Mouse (Mus musculus) CD8-positive naive resting alpha-beta T cell, adult 2 months (primary cell): Measurements from ENCODE around the gene Cldn8.

ENCODE experiments used
- DNase-seq, 2 experiments: peaks; one replicate each; pipeline ENCODE4 v3.0.0; 2022; ENCODE audit warnings: low read depth in 2 of 2, low spot score in 2 of 2

Gene Cldn8

DNA sequence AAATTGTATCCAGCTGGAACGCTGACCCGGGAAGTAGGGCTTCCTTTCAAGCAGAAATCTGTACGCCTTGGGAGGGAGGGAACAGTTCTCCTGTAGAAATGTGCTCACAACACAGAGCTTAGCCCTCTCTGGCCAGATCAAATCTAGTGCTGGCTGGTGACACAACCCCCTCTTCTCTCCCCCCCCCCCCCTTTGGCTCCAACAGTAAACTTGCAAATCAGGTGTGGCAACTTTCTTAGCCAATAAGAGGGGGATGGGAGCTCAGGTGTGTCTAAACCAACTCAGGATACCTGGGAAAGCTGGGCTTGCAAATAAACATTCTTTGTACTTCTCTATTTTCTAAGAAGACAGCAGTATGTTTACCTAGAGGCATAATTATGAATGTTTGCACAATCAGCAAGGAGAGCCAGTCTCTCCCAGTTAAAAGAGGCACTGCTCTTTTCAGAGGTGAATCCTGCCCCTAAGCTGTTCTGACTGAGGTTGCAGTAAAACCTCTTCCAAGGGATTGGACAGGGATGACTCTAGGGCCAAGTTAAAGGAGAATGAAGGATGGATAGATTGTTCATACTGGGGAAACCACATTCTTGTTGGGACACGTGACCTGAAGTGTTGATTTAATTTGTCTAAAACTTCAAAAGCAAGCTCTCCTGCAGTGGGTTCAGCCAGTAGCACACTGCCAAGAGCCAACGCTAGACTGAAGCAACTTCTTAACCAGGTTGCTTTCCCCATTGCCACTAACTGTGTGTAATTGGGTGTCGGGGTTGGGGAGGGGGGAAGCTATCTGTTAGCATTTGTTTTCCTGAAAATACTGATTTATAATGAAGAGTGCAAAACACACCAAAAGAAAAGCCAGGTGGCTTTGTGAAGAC lies at the start of gene Cldn8:
TSS of gene Cldn8 (minus strand) at position 139 of the 869 bp plus-strand sequence.
- DNase-seq = no peak

DNA sequence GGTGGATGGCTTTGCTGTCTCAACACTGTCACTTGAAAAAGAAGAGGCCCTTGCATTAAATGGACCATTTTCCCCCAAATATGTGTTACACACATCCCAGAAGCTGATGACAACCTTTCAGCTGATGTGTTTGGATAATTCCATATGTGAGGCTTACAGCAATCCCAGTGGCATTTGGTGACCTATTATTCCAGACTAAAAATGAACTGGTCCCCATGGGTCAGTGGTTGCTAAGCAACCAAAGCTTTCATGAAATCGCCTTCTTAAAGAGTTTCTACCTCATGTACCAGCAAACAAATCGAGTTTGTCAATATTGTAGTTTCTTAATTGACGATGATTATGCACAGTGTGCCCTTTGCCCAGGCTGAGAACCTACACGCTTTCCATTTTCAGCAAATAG lies 49.7 kb upstream of the Cldn8 start:
- DNase-seq = no peak

DNA sequence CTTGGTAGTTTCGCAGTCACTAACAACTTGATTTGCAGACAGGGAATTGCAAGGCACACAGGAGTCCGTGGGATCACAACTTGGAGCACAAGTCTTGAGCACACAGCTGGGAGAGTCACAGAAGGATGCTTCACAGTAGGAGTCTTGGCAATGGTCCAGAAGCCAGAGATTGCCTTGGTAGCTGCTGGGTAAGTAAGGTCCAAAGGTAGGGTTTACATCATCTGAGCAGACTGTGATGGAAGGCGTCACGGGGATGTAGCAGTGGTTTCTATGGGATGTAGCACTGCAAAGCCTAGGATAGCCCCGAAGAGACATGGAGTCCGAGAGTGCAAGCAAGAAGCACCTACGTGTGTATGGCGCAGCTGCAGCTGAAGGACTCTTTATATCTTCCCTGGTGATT lies 48.9 kb upstream of the Cldn8 start, which contains the start of gene Krtap24-1:
TSS of gene Krtap24-1 (minus strand) at position 358 of the 400 bp plus-strand sequence.
- DNase-seq = no peak

DNA sequence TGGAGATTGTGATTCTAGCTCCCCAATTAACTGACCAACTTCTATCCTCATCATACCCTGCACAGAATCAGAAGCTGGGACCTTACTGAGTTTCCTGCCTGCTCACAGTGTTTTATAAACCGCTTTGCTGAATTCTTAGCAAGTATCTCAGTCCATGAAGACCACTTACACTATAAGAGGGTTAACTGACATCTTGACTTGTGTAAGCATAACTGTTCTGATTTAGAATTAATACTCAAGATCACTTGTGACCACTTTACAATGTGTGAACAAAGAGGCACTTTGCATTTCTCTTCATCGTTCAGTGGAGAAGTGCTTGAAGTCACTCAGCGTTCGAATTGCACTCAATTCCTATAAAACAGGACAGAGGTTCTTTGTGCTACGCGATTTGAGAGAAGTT lies 41.6 kb upstream of the Cldn8 start:
- no peak for DNase-seq

DNA sequence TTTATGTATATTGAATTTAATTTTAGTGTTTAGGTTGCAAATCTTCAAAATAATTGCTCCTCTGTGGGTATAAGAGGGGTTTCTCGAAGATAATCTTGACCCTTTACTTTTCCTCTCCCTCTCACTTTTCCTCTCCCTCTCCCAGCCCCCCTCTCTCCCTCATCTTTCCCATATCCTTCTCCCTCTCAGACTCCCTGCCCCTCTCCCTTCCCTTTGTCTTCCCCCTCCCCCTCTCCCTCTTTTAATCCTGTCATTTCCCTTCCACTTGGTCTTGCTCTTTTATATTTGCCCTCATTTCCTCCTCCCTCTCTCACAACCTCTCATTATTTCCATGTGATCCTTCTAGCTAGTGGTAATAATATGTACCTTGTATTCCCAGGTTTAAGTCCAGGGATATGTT lies 39.5 kb upstream of the Cldn8 start:
- no peak for DNase-seq

DNA sequence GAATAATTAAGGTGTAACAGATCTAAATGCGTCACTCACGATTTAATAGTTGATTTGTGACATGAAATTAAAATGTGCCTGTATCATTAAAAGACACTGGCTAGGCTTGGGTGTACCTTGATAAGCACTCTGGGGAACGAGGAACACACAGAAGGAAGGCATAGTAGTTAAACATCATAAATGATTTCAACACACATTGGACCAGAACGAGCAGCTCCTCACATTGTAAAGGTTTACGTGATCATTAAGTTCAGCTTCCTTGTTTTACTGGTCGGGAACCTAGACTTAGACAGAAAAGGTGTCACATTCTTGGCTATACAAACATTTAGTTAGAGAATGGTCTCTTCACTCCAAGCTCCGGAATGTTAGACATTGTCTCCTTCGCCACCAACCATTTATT lies 37.3 kb upstream of the Cldn8 start:
- no peak for DNase-seq

DNA sequence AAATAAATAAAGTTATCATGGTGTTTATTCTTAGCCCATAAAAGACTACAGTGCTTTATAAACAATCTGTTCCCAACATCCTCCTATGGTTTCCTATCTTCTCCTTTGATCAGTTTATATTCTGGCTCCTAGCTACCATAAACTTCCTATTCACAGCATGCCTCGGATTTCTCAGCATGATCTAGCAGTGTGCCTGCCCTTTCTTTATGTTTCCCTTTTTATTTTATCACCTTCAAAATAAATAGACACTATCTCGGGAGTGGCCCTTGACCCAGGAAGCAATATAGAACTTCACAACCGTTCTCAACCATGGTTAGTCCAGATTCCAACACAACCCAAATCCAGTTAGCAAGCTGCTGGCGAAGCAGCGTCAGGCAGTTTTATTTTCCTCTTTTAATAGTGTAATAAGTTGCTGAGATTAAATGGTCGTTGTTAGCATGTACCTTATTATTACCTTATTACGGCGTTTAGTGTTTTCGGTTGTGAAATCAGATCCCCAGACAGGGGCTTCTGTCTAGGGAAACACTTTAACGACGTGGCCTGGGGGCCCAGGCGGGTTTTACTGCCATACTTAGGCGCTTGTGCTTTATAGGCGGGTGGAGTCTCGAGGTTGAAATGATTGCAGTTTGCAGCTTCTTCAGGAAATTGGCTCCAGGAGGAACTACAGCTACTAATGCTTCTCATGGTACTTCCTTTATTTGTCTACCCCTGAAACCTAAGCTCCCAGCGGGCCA lies 36.7 kb upstream of the Cldn8 start:
- DNase-seq = no peak

DNA sequence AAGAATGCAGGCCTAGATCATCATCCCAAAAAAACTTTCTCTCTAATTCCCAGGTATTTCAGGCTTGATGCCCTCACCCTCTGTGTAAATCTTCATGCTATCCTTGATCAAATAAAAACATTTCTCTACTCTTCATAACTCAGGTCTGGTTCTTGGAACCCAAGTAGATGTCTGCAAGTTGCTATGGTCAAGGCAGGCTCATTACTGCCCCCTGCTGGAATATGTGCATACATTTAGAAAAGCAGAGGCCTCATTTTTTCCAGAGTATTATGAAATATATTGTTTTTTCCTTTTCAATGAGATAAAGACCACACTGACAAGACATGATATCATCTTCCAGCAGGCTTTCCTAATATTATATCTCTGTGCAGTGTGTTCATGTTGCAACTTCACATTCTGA lies 29.8 kb upstream of the Cldn8 start:
- DNase-seq = no peak

DNA sequence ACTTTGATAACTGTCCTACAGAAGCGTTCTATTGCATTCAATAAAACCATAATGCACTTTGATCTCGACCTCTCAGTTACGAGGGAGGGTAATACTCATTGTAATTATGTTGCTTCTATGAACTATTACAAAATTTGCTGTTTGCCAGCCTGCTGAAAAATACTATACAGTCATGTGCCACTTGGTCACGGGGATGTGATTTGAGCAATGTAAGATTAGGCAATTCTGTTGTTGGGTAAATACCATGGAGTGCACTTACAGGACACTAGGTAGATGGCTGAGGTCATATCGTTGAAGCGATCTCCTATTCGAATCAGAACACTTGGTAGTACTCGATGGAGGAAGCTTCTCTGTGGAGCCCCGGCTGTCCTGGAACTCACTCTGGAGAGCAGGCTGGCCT lies 20.4 kb upstream of the Cldn8 start:
- DNase-seq = no peak

DNA sequence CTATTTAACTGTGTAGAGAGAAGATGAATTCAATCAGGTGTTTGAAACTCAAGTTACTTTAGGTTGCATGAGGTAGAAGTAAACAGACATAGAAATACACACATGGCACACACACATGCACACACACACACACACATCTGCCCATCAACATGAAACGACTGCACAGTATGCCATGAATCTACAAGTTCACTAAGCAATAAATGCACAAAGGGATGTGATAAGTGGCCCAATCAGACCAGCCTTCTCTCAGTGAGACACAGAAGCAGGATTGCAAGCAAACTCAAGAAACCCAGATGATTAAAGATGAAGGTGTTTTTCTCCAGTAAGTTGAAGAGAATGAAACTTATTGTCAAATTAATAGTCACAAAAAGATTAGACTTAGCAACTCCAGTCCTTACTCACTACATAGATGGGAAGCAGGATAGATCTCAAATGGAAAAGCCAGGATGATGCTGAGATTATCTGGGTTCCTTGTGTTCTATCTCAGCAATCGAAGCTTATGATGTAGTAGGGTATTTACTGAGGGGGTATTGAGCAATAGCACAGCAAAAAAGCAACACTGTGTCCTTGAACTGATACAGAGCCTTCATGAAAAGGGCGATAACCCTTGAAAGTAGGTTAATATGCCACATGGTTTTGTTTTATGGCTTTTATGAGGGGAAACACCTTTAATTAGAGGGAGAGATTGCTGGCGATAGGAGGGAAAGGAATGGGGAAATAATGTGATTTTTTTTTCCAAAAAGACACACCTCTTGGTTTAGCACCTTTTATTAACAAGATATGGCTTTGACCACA lies 13.1 kb upstream of the Cldn8 start:
- no peak for DNase-seq

DNA sequence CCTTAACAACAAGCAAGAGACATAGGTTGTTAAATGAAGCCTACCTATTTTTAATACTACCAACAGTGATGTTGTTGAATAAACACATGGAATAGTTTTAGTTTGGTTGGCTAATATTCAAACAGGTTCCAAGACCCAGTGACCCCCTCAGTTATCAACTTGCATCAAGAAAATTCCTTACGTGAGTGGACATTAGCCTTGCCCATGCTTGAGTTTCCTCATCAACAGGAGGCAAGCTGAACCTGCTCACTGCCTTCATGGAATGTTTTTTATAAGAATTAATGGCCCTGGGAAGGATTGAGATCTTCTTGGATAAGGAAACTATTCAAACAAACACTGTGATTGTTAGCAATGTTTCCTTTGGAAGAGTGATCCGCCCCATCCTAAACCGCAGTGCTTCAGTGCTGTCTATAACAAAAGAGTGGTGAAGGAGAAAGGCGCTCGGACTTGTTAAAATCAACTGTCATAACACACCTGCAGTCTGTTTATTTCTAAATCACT lies 10.0 kb upstream of the Cldn8 start:
- DNase-seq = no peak

DNA sequence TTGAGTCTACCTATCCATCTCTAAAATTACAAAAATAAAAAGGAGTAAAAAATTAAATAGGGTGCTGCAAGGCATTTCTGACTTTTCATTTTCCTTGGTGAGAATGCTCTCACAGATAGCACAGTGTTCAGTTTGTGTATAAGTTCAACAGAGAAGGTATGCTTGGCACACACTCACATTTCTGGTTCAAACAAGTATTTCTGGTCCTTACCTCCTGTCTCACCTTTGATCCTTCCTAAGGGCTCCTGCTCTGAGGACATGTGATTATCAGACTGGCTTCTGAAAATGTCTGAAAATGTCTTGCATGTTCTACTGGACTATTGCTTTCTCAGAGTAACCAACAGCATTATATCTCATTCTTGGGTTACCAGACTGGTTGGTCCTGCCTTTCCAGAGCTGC lies 7.2 kb upstream of the Cldn8 start:
- DNase-seq = no peak

DNA sequence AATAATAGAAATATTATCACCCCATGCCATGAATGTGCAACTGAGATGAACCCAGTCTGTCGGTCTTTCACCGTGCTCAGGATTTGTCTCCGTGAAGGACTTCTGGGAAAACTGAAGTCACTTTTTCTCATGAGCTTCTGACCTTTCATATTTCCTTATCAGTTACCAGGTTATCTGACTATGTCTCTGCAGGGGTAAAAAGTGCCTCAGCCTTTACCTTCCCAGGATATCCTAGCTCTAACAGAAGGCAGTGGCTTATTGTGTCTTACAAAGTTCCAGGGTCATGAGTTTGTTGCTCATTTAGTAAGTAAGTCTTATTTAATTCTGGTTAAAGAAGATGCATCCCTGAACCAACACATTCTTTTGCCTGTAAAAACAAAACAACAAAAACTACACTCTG lies 6.7 kb upstream of the Cldn8 start:
- no peak for DNase-seq

DNA sequence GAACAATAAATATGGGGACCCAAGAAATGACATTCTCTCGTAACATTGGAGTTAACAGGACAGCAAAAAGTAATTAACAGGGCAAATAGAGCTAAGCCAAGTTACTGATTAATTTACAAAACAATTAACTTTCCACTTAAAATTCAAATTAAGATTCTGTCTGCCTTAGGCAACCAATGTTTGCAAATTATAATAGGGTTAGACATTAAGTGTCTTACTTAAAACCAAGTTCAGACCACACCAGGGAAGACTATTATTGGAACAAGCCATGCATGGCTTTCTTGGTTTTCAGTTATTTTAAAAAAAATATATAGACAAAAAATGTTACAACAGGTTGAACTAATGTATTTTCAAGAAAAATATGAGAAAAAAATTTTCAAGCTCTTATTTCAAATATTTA lies 6.1 kb upstream of the Cldn8 start:
- DNase-seq = no peak

DNA sequence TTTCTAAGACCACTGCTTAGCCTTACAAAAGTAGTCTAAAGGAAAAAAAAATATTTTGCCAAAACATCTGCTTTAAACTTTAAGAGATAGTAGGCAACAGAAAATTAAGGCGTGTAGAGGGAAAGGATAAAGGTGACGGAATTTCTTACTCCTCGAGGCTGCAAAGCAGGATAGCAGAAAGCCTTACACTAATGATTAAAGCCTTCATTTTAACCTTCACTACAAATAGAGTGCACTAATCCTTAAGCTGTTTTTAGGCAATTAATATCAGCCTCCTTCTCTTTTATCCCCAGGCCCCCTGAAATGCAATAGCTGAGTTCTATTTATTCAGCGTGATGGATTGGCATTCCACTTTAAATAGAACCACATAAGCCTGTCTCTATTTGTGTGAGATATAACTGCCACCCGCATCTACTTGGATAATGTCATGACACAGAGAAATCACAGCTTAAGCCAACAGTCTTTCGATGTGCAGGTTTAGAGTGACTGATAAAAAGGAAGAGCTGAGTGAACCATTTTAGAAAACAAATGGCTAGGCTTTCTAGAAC lies 1.3 kb downstream of the Cldn8 start:
- DNase-seq = no peak

DNA sequence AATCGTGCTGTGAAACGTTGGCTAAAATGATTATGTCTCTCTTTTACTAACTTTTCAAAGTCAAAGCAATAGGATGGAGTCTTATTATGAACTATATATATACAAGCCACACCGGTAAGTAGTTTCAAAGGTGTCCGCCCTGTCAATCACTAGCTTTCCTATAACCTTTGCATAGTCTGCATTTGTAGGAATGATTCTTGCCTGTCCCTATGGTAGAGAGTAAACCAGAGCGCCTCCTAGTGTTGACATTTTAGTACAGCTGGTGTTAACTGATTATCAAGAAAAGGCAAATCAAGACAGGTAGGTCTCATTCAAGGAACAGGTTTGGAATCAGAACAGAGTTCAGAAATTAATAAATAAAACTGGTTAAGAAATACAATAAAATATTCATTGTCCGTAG lies 20.5 kb downstream of the Cldn8 start:
- DNase-seq = no peak

DNA sequence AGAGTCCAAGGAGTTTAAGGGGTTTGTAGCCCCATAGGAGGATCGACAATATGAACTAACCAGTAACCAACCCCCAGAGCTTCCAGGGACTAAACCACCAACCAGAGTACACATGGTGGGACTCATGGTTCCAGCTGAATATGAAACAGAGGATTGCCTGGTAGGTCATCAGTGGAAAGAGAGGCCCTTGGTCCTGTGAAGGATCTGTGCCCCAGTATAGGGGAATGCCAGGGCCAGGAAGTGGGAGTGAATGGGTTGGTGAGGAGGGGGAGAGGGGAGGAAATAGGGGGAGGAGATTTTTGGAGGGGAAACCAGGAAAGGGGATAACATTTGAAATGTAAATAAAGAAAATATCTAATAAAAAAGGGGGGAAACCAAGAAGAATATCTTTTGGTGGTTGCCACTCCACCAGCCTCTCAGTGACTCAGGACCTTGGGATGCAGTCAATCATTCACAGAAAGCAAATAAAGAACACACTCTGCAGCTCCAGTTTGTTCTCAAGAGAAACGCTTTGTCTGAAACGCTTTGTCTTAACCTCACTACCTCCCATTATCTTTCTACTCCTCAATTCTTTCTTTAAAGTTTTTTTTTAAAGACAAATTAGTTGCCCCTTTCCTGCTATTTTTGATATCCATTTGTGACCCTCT lies 23.0 kb downstream of the Cldn8 start:
- no peak for DNase-seq

DNA sequence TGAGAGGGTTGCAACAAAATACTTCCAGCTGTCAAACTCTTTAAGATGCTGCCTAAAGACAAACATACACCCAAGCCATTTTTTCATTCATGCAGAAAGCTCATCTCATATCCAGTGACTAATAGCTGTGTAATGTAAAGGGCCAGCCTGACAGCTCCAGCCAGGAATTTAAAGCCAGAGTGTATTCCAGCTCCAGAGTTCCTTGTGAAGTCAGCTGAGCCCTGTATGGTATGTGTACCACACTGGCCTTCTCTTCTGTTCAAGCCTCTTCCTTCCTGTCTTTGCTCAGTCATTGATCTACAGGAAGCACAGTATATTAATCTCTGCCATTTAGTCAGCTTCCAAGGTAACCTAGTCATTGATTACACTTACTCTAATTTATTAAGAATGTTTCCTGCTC lies 51.6 kb downstream of the Cldn8 start:
- no peak for DNase-seq
